20 mouse cellular contexts compared by ENCODE assay signal in the genomic region with DNA sequence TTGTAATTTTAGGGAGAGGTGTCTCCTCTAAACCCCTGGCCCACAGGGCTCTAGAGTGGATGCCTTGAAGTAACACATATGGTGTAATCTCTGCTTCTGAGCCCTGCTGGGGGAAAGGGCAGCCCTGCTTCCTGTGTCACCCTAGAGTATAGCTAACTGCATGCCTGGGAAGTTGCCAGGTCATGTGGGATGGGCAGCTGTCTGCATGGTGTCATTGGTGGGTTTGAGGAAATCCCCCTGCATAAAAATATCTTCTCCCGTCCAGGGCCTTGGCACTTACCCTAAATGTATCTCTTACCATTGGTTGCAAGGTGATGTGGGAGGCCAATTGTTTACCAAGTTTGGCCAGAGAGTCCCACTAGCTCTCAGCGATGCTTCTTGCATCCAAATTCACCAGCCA.
"Had no signal": no experiment of that assay in that cellular context is flagged by ENCODE, and none has a peak within 500 bp of the region (broad histone marks: within the 10 kb centered on the region; RNA-seq: fewer than 3 reads in every experiment).

No protein-coding gene starts in this region.

- H3K4me1 ChIP-seq: midbrain, embryonic 13.5 days; neural tube, embryonic 13.5 days had no signal

- DNase-seq: kidney, adult 18-20 months; kidney, postnatal 36 days; layer of hippocampus, postnatal 36 days; liver; retina, postnatal 1 day; right cerebral cortex, postnatal 25 days; spleen, adult 18-20 months; thymus, adult 18-20 months; thymus, postnatal 36 days had no signal

- H3K4me2 ChIP-seq: limb, embryonic 12.5 days; liver, embryonic 12.5 days; liver, embryonic 15.5 days; midbrain, embryonic 13.5 days; neural tube, embryonic 13.5 days had no signal

- H3K4me3 ChIP-seq: left cerebral cortex, adult 2 months; limb, embryonic 12.5 days; liver, embryonic 12.5 days; liver, embryonic 15.5 days; megakaryocyte, embryonic 14.5 days; midbrain, embryonic 10.5 days; midbrain, embryonic 13.5 days; neural tube, embryonic 13.5 days had no signal

- H3K27me3 ChIP-seq: limb, embryonic 12.5 days; midbrain, embryonic 13.5 days; neural tube, embryonic 13.5 days had no signal

- H3K27ac ChIP-seq: kidney, postnatal 0 days; left cerebral cortex, adult 2 months; limb, embryonic 12.5 days; liver, embryonic 12.5 days; liver, embryonic 15.5 days; midbrain, embryonic 10.5 days; midbrain, embryonic 13.5 days; neural tube, embryonic 13.5 days had no signal

- H3K36me3 ChIP-seq: limb, embryonic 12.5 days; liver, embryonic 12.5 days; liver, embryonic 15.5 days; midbrain, embryonic 10.5 days; midbrain, embryonic 13.5 days; neural tube, embryonic 13.5 days had no signal

- ATAC-seq: intestine, embryonic 16.5 days; liver, embryonic 12.5 days; midbrain, embryonic 13.5 days; midbrain, embryonic 16.5 days had no signal

- H3K9ac ChIP-seq: limb, embryonic 12.5 days; liver, embryonic 12.5 days; liver, embryonic 15.5 days; midbrain, embryonic 13.5 days; neural tube, embryonic 13.5 days had no signal

- H3K9me3 ChIP-seq: limb, embryonic 12.5 days; liver, embryonic 12.5 days; liver, embryonic 15.5 days; midbrain, embryonic 10.5 days; midbrain, embryonic 13.5 days had no signal
